Mouse (Mus musculus): ENCODE measurements around the gene Timp2. TPM values are rescaled to one million over a fixed set of nuclear protein-coding genes. Genes with fewer than 3 reads are reported as not detected.
"Not testable (repeated sequence)": the region's sequence is repeated elsewhere in the genome, so short reads cannot be mapped to it uniquely, and the experiment has no call there.

The Timp2 gene
- total RNA-seq, 2 experiments from 2014 or later: 65.4 to 89.1 TPM

GRCm38 (mm10) chr11:118342400-118342981 lies 13.0 kb downstream of the Timp2 start, which contains the start of gene Cep295nl:
TSS of gene Cep295nl (minus strand) at chr11:118342500.
- no peak for DNase-seq (ENCODE audit: low spot score)

- no peak for DNase-seq (ENCODE audit: low spot score)
Observed at GRCm38 (mm10) chr11:118337491-118338168, 17.9 kb downstream of the Timp2 start.

DNA sequence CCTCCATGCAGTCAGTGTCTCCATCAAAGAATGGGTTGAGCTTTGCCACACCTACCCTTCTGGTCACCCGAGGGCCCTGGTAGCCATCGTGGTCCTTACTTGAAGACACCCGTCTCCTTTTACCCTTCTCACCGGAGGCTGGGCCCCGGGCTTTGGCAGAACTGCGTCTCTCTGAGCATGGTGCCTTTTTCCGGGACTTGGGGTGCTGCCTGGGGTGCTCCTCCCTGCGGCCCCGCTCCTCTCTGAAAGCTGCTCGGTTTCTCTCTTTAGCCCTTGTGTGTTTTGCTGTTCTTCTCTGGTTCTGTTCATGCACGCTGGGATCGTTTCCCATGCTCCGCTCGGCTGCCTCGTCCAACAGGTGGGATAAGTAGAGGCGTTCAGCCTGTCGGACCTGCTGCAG lies 22.1 kb downstream of the Timp2 start:
- DNase-seq (ENCODE audit: low spot score): no peak

- DNase-seq (ENCODE audit: low spot score): peak; percentile 75
Observed at GRCm38 (mm10) chr11:118332376-118332775, 23.2 kb downstream of the Timp2 start.

DNA sequence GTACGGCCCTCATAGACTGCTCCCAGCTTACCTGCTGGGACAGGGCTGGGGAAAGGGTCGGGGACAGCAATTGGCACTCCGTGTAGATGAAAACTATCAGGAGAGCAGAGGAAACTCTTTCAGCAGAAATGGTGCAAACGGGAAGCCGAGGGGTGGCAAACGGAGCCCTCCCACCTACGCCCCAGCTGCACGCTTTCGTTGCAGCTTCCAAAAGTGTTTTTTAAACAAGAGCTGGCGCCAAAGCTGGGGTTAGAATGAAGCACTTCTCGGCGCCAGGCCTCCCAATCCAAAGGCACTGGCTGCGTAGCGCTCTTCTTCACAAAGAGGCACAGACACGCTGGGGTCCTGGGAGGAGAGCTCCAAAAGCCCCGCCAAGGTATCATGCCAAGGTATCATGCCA lies 24.8 kb downstream of the Timp2 start:
- no peak for DNase-seq (ENCODE audit: low spot score)

DNA sequence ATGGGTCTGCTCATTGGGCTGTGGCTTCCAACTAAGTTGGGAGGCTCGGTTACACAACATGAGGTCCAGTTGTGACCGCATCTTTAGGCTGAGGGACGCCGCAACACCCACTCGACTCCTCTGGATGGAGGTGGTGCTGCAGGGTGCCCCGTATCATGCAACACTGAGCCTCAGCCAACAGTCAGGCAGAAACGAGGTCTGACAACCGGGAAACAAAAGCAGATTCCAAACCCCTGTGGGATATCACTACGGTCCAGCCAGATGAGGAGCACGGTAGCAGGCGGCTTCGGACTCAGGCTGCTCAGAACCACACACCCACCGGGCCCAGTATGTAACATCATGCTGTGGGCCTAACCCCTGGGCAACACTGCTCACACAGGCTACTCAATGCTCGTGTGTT lies 25.2 kb downstream of the Timp2 start:
- DNase-seq (ENCODE audit: low spot score): no peak

DNA sequence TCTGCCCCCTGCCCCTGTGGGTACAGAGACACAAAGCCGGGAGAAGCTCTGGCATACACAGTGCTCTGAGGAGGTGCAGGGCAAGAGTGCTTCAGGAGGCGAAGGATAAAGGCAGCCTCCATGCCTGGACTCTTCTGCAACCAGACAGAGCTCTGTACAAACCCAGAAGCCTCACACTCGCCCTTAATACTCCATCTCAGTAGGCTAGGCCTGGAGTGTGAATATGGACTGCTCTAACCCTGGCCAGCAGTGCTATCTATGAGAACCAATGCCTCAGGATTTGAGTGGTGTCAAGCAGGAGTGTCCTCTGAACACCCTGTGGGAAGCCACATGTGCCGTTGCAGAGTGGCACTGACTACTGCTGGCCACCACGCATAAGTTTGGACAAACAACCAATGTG lies 26.6 kb downstream of the Timp2 start:
- no peak for DNase-seq (ENCODE audit: low spot score)

GRCm38 (mm10) chr11:118328511-118328910 lies 27.0 kb downstream of the Timp2 start:
- DNase-seq (ENCODE audit: low spot score): no peak

GRCm38 (mm10) chr11:118326991-118327971 lies 28.3 kb downstream of the Timp2 start:
- DNase-seq (ENCODE audit: low spot score): peak; percentile 86

- DNase-seq (ENCODE audit: low spot score): no peak
Observed at GRCm38 (mm10) chr11:118326491-118326890, 29.0 kb downstream of the Timp2 start.

- DNase-seq (ENCODE audit: low spot score): no peak
Observed at GRCm38 (mm10) chr11:118324541-118324940, 31.0 kb downstream of the Timp2 start.

- DNase-seq (ENCODE audit: low spot score): no peak
Observed at GRCm38 (mm10) chr11:118323974-118324373, 31.6 kb downstream of the Timp2 start.

DNA sequence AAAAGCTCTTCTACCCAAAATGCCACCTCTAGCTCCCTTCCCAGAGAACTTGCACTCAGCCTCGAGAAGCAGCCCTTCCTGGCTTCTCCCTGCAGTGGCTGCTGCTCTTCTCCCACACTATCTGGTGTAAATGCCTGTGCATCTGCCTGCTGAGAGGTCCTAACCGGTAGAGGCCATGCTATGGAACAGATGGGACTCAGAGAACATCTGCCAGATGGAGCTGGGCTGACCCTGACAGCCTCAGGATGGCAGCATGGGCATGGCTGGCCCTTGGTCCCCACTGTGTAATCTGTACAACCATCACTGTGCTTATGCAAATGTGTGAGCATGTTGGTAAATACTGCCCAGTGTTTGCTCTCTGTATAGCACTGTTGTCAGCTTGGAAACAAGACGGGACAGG lies 32.9 kb downstream of the Timp2 start:
- DNase-seq (ENCODE audit: low spot score): no peak

GRCm38 (mm10) chr11:118321971-118322370 lies 33.6 kb downstream of the Timp2 start:
- DNase-seq (ENCODE audit: low spot score): no peak

DNA sequence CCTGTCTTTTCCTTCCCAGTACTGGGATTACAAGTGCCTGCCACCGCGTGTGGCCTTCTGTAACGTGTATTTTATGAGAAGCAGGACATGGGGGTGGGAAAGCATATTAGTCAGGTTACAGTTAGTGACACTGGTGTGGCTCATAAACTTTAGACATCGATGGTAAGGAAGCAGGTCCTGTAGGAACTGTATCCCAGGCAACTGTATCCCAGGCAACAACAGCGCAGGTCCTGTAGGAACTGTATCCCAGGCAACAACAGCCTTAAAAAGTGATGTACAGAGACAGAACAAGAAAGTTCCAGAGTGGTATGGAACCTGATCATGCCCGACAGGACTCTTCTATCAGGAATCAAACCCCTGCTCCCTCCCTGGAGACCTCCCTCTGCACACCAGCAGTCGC lies 34.0 kb downstream of the Timp2 start:
- no peak for DNase-seq (ENCODE audit: low spot score)

DNA sequence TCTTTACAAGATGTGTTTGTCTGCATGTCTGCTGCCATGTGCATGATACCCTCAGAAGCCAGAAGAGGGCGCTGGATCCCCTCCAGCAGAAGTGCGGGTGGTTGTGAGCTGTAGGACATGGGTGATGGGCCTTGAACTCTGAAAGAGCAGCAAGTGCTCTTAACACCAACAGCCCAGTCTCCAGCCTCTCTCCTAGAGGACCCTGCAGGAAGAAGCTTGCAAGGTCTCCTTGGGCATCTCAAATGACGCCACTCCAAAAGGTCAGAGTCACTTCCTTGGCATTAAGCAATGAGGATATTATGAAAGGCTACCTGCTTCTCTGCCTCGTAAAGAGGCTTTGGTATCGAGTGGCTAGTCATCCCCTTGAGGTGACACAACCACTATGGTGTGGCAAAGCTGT lies 36.9 kb downstream of the Timp2 start:
- peak; percentile 48 for DNase-seq (ENCODE audit: low spot score)

DNA sequence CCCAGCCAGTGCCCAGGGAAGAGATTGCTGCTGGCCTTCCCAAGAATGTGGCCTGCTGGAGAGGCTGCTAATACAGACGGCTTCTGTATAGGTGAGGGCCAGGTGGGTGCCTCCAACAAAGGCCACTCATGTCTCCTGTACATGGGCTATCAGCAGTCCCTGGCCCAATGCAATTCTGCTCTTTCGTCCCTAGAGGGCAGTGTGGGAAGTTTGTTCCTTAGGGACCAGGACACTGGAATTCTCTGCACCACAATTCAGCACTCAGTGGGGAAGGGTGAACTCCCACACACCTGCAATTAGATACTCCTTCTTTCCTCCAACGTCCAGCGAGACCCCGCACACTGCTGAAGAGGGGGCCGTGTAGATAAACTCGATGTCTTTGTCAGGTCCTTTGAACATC lies 38.4 kb downstream of the Timp2 start:
- DNase-seq (ENCODE audit: low spot score): peak; percentile 59

DNA sequence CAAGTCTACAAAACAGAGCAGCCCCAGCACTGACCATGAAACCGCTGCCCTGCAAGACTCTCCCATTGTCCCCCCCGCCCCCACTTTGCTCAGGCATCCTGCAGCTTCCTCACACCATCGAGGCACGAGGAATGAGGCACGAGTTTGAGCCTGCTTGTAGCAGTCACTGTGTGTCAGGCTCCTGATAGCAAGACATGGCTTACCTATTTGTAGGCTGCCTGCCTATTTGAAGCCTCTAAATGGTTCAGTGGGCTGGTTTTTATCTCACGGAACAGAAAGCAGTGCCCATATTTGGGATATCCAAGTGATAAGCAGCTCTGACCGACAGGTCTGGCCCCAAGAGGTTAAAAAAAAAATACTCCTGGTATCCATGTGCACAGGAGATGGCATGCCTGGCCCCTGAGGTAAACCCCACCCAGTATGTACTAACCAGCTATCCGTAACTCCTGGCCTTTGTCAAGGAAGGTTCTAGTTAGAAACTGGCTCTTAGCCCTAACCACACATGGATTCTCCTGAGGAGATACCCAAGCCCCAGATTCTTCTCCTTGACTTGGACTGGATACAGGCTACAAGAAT lies 39.2 kb downstream of the Timp2 start:
- no peak for DNase-seq (ENCODE audit: low spot score)

GRCm38 (mm10) chr11:118312132-118312723 lies 43.3 kb downstream of the Timp2 start:
- no peak for DNase-seq (ENCODE audit: low spot score)

DNA sequence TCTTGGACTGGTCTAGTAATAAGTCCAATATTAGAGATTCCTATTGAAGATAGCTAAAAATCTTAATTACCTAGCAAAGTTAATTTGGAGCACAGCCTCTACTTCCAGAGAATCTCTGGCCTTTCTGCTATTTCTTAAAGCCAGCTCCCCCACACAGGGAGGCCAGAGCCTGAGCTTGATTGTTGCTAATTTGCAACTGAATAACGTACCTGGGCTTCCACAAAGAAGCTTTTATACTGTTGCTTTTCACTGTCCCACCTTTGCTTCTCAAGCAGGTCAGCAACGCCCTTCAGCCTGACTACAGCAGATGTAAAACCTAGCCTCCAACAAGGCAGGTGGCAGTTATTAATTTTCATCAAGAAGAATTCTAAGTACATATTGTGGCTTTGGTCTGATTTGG lies 47.6 kb downstream of the Timp2 start:
- DNase-seq (ENCODE audit: low spot score): not testable (repeated sequence)

GRCm38 (mm10) chr11:118303959-118304358 lies 51.6 kb downstream of the Timp2 start:
- not testable (repeated sequence) for DNase-seq (ENCODE audit: low spot score)

All from gastrocnemius, adult 18-20 months (tissue).